ENCODE assay signal across 7 mouse cellular contexts in the genomic region with DNA sequence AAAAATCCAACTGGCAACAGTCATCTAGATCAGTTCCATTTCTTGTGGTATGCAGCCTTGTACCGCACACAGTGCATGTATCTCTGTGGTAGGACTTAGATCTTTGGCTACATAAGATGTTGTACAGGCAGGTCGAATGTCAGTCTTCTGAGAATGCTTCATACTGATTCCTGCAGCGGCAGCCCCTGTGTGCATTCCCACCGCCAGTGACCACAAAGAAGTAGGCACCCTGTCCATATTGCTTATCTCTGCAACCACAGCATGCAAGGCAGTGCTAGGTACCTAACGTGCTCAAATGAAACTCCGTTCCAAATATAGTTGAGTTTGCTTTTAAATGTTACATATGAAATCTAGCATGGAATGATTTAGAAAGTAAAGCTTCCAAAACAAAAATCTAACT. TPM values are rescaled to one million over a fixed set of nuclear protein-coding genes. Genes with fewer than 3 reads are reported as not detected.
DNase-seq lines count a peak whose midpoint lies in the region; ATAC-seq lines count a peak whose summit lies in the region.

No protein-coding gene starts in this region.

- H3K9ac ChIP-seq in forebrain, embryonic 15.5 days (replicated peaks), result no peak overlapping the region
- H3K9ac ChIP-seq in liver, embryonic 13.5 days, result peak overlapping the region; percentile 80

- no peak for ATAC-seq in forebrain, embryonic 15.5 days (replicated peaks)
- ATAC-seq in liver, embryonic 13.5 days (ENCODE audit: low read depth), result no peak

- peak; percentile 43 for DNase-seq in 3T3-L1 (ENCODE audit: low read depth, low spot score)
- peak; percentile 16 for DNase-seq in CD4-positive helper T cell, adult 2 months (ENCODE audit: low read depth, low spot score)
- peak; percentile 20 for DNase-seq in liver, embryonic 13.5 days
- no peak for DNase-seq in adrenal gland, adult 8-10 months
- no peak for DNase-seq in adrenal gland, adult 18-20 months (ENCODE audit: low spot score in 2 of 2)
- DNase-seq in lung, postnatal 25 days (ENCODE audit: low spot score), result no peak

- peak overlapping the region; percentile 93 for H3K4me3 ChIP-seq in forebrain, embryonic 15.5 days
- H3K4me3 ChIP-seq in liver, embryonic 13.5 days (replicated peaks), result peak overlapping the region; percentile 77

- H3K9me3 ChIP-seq in forebrain, embryonic 15.5 days, result no peaks in the 10 kb centered on the region
- H3K9me3 ChIP-seq in liver, embryonic 13.5 days (replicated peaks), result no peaks in the 10 kb centered on the region

- no peak overlapping the region for H3K27ac ChIP-seq in forebrain, embryonic 15.5 days (replicated peaks)
- peak overlapping the region; percentile 74 for H3K27ac ChIP-seq in liver, embryonic 13.5 days

- WGBS in forebrain, embryonic 15.5 days, result 86% methylated on average over 6 of the region's 6 CpGs
- 12% methylated on average over 6 of the region's 6 CpGs for WGBS in liver, embryonic 13.5 days (ENCODE audit: insufficient replicate concordance)

- H3K4me1 ChIP-seq in forebrain, embryonic 15.5 days, result peaks cover 10% of the 10 kb centered on the region
- H3K4me1 ChIP-seq in liver, embryonic 13.5 days (replicated peaks), result peaks cover 30% of the 10 kb centered on the region

- H3K36me3 ChIP-seq in forebrain, embryonic 15.5 days, result no peaks in the 10 kb centered on the region
- H3K36me3 ChIP-seq in liver, embryonic 13.5 days, result no peaks in the 10 kb centered on the region

- peak overlapping the region; percentile 96 for H3K4me2 ChIP-seq in forebrain, embryonic 15.5 days (replicated peaks)
- H3K4me2 ChIP-seq in liver, embryonic 13.5 days, result peak overlapping the region; percentile 88

- no peaks in the 10 kb centered on the region for H3K27me3 ChIP-seq in forebrain, embryonic 15.5 days
- no peaks in the 10 kb centered on the region for H3K27me3 ChIP-seq in liver, embryonic 13.5 days

RNA-seq across cellular contexts. Expression of gene Wdsub1, which starts 1.0 kb away (rescaled TPM):
- 10.7 and 11.5 TPM in 2 replicates for polyA plus RNA-seq in forebrain, embryonic 15.5 days (2015; fragmentation: Nextera tagmentation; extraction: Ambion mirVana)
- 9.3 and 10.4 TPM in 2 replicates for polyA plus RNA-seq in liver, embryonic 13.5 days (2015; fragmentation: Nextera tagmentation; extraction: Ambion mirVana)
- total RNA-seq in adrenal gland, adult 8-10 months (2022), result 10 to 100 TPM; 17.4 to 36.0 (median 20.6) TPM
- 10 to 100 TPM; 12.6 to 18.2 TPM for total RNA-seq in adrenal gland, adult 18-20 months (2021)

Comparison
In these comparisons a context has a peak if more than half of its experiments do, and no peak if none do; other contexts are left out.
1. DNase-seq: peak in 3T3-L1 (single experiment), CD4-positive helper T cell, adult 2 months (single experiment) and liver, embryonic 13.5 days (single experiment); none in adrenal gland, adult 8-10 months (single experiment), adrenal gland, adult 18-20 months (0 of 2) and lung, postnatal 25 days (single experiment).